Mouse (Mus musculus): ENCODE data around the gene Slc37a1.
"Not testable (repeated sequence)": the region's sequence is repeated elsewhere in the genome, so short reads cannot be mapped to it uniquely, and the experiment has no call there.

Slc37a1 gene

GRCm38 (mm10) chr17:31268016-31268415 lies 18.6 kb upstream of the Slc37a1 start:
- in situ Hi-C loops (cut with MboI, MseI): no loop called here

- in situ Hi-C loops (cut with MboI, MseI): no loop called here
These were observed 16.8 kb upstream of the Slc37a1 start for GRCm38 (mm10) chr17:31269761-31270160.

DNA sequence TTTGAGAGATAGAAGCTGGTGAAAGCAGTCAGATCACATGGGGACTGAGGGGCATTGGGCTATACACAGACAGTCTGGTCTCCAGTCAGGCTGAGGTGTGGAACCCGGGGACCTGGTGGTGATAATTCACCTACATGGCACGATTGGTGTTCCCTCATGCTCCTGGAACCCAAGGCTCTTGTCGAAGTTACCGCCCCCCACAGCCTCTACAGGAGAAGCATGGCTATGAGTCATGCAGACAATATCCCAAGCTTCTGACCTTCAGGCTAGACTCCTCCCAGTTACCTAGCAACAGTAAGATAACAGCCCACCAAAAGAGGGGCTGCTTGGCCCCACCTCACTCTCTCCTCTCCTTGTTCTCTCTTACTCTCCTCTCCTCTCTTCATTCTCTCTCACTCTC lies 16.3 kb upstream of the Slc37a1 start:
- in situ Hi-C loops (cut with MboI, MseI): no loop called here

DNA sequence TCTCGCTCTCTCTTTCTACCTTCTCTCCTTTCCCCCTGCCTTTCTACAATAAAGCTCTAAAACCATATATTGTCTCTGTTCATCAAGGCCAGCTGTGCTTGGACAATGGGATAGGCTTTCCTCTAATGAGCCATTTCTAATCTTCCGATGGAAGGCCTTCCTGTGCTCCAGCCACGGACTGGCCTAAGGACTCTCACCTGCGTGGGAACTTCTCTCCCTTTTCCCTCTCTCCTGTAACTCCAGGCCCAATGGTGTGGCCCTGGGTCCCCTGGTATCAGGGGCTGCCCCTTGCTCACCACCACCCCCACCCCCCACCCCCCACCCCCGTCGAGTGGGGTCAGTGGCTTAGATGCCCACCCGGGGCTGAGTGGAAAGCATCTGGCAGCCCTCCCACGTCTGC lies 15.9 kb upstream of the Slc37a1 start:
- in situ Hi-C loops (cut with MboI, MseI): not testable (repeated sequence)

DNA sequence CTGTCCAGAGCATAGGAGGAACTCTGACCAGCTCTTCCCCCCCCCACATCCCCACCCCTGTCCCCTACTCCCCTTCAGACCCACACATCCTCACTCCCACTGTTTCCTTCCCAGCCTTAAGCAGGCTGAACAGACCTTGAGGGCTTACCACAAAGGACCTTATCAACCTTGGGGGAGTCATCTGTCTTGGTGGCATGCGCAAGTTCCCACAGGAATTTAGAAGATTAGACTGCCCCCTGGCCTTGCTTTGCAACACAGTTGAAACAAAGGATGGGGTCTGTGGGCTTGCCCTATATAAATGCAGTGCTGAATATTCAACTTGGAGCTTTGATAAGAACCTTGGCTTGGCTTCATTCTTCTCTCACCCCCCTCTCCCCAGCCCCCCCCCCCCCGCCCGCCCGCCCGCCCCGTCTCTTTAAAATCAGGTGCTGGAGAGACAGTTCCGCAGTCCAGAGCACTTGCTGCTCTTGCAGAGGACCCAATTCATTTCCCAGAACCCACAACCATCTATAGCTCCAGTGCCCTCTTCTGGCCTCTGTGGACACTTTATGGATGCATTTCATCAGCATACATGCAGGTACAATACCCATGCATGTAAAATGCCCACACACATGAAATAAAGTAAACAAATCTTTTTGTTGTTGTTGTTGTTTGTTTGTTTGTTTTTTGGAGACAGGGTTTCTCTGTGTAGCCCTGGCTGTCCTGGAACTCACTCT lies 15.3 kb upstream of the Slc37a1 start:
- in situ Hi-C loops (cut with MboI, MseI): no loop called here

DNA sequence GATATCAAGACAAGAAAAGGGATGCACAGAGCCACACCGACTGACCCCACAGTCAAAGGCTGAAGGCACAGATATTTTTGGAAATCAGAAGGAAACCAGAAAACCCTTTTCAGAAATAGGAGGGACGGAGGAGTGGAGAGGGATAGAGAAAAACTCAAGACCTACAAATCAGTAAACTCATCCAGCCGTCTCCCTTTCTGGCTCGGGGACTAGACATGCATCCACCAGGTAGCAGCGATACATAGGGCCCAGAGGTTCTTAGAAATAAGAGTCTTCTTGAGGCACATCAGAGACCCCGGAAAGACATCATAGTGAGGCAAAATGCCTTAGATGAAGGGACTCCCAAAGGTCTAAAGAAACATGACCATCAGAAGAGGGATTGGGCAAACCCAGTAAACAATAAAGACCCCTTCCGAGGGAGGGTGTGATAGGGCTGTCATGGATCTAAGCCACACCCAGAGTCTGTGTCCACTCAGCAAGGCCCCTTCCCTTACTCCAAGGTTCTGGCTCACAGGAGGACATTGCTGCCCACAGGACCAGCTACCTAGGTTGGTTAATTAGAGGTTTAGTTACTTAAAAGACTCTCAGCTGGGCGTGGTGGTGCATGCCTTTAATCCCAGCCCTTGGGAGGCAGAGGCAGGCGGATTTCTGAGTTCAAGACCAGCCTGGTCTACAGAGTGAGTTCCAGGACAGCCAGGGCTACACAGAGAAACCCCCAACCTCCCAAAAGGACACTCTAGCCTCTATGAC lies 14.0 kb upstream of the Slc37a1 start:
- in situ Hi-C loops (cut with MboI, MseI): no loop called here

DNA sequence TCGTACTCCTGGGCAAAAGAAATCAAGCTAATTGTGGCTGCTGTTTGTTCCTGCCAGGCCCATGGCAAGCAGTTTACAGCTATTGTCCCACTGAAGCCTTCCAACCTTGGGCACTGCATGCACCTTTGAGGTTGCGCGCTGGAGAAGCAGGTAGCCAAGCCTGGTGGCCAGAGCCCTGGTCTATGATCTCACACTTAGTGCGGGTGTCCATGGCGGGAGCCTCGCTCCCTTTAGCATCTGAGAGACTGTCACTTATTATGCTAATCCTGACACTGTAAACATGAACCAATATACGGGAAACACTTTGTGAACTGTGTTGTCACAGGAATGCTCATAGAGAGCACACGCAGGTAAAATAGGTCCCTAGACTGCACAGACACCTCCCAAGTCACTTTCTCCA lies 13.0 kb upstream of the Slc37a1 start:
- in situ Hi-C loops (cut with MboI, MseI): no loop called here

- in situ Hi-C loops (cut with MboI, MseI): no loop called here
These were observed 11.4 kb upstream of the Slc37a1 start for GRCm38 (mm10) chr17:31275181-31275580.

GRCm38 (mm10) chr17:31276207-31276921 lies 10.2 kb upstream of the Slc37a1 start:
- in situ Hi-C loops (cut with MboI, MseI): no loop called here

DNA sequence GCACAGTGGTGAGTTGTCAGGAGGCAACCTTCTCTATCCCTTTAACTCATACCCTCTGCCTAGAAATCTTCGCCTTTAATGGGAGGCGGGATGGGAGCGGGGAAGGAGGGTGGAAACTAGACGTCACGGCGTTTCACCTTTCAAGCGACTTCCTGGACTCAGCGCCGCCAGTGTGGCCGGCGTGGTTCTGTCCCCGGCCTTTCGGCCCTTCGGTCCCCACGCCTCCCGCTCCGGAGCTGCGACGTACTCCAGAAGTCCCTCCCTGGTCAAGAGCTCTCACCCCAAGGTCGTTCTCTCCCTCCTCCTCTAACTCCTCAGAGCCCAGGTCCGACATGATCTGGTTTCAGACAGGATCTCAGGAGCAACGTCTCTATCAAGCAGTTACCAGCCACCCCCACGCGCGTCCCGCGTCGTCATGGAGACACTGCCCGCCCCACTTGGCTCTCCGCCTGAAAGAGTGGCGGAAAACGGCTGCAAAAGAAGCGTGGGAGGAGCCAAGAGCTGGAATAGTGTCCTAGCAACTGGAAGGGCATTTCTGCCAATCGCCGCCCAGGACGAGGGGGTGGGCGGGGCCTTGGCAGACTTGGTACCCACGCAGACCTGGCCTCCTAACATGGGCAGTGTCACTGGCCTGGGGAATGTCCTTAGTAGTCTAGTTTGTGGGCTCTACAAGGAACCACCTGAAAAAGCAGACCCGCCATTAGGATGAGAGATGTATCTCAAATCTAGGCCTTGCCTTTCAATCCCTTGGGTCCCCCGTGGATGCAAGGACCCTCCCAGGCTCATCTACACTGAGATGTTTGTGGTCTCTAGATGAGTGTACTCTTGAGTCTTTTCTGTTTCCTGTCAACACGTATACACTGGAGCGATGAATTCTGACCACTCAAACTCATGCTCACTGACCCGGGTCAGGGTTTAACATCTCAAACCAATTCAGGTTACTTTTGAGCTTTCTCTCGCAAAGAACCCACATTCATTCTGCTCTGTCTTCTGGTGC lies 9.4 kb upstream of the Slc37a1 start, which contains the start of gene Rsph1:
Gene Rsph1, minus strand, starts transcription at position 462 of the 997 bp plus-strand sequence.
- in situ Hi-C loops (cut with MboI, MseI): no loop called here

DNA sequence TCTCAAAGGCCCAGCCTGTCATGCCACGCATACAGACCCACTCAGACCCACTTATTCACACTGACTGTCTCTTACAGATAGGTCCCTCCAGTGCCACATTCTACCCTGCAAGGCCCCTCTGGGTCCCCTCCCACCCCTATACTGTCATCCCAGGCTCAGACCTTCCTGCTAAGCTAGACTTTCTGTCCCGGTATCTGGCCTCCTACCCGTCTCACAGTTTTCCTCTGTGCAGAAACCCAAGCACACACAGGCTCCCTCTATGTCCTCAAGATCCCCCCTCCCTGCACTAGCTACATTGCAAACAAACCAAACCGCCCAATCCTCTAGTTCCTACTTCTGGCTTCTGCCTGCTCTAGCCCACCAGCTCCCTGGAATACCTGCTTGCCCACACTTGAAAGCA lies 8.7 kb upstream of the Slc37a1 start:
- in situ Hi-C loops (cut with MboI, MseI): no loop called here

- in situ Hi-C loops (cut with MboI, MseI): no loop called here
These were observed 7.1 kb upstream of the Slc37a1 start for GRCm38 (mm10) chr17:31279541-31279940.

- in situ Hi-C loops (cut with MboI, MseI): no loop called here
These were observed 6.3 kb upstream of the Slc37a1 start for GRCm38 (mm10) chr17:31280269-31280668.

- in situ Hi-C loops (cut with MboI, MseI): no loop called here
These were observed 4.5 kb upstream of the Slc37a1 start for GRCm38 (mm10) chr17:31281830-31282686.

DNA sequence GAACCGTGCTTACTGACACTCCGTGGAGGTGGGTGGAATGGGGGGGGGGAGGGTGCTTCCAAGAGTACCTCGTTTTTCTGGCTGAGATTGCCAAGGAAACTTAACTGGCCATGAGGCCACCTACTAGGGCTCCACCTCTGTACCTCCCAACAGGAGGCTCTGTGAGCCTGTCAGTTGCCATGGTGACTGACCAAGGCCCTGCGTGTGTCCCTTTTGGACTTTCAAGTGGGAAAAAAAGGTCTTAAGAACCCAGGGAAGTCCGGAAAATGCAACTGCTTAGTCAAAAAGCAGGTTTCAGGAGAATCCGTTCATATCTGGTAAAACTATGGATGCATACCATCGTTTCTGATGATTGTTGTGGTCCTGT lies 3.9 kb upstream of the Slc37a1 start:
- in situ Hi-C loops (cut with MboI, MseI): no loop called here

GRCm38 (mm10) chr17:31285867-31286266 lies 725 bp upstream of the Slc37a1 start:
- in situ Hi-C loops (cut with MboI, MseI): no loop called here

GRCm38 (mm10) chr17:31287216-31287615 lies 624 bp downstream of the Slc37a1 start:
- in situ Hi-C loops (cut with MboI, MseI): no loop called here

DNA sequence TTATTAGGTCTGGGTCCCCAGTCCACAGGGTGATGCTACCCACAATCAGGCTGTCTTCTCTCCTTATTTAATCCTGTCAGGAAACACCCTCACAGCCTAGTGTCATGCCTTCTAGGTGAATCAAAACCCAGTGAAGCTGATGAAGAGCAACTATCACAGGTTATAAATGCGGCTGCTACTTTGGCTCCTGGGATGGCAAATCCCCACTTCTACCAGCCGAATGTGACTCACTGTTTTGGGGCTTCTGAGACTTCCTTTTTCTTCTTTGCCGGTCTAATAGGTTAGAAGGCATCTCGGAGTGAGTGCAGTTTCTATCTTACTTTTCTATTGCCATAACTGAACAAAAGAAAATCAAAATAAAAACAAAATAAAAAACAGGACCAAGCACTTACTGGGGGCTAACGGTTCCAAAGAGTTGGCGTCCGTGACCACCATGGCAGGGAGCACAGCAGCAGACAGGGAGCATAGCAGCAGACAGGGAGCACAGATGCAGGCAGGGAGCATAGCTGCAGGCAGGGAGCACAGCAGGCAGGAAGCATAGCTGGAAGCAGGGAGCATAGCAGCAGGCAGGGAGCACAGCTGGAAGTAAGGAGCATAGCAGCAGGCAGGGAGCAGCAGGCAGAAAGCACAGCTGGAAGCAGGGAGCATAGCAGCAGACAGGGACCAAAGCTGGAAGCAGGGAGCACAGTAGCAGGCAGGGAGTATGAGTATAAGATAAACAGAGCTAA lies 2.6 kb downstream of the Slc37a1 start:
- in situ Hi-C loops (cut with MboI, MseI): no loop called here

DNA sequence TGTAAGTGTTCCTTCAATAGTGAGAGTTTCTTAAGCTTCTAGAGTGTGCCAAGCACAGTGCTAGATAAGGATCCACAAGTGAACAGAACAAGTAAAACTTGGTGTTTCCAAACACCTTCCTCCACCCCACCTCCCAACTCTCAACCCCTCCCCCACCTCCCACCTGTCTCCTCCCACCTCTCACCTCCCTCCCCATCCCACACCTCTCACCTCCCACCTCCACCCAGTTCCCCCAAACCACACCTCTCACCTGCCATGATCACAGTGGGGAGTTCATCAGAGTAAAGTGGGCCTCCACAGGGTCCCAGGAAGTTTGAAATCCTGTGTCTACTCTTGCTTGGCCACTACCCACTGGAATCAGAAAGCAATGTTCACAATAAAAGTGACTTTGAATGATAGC lies 3.7 kb downstream of the Slc37a1 start:
- in situ Hi-C loops (cut with MboI, MseI): no loop called here

- in situ Hi-C loops (cut with MboI, MseI): no loop called here
These were observed 4.3 kb downstream of the Slc37a1 start for GRCm38 (mm10) chr17:31290859-31291258.

Measured in T-helper 1 cell (primary cell).